In genomic region chr19:36663918-36664317, GRCm38 (mm10) we compare ENCODE assay signal across 20 mouse cellular contexts.
DNase-seq lines count a peak whose midpoint lies in the region; ATAC-seq lines count a peak whose summit lies in the region.
"Had no signal": no experiment of that assay in that cellular context is flagged by ENCODE, and none has a peak within 500 bp of the region (broad histone marks: within the 10 kb centered on the region; RNA-seq: fewer than 3 reads in every experiment).

No protein-coding gene starts in this region.

- no peaks in the 10 kb centered on the region for H3K9me3 ChIP-seq in heart, embryonic 10.5 days
- H3K9me3 ChIP-seq in heart, embryonic 14.5 days (ENCODE audit: control insufficient read depth, low read length): 0 out of 2 replicates have a peak, but pooled peaks cover 4% of the 10 kb centered on the region
- no peaks in the 10 kb centered on the region for H3K9me3 ChIP-seq in liver, embryonic 11.5 days (ENCODE audit: control insufficient read depth, low read length)
- H3K9me3 ChIP-seq in liver, embryonic 12.5 days (replicated peaks): no peaks in the 10 kb centered on the region
- H3K9me3 ChIP-seq: embryonic facial prominence, embryonic 13.5 days; forebrain, embryonic 13.5 days; hindbrain, embryonic 15.5 days had no signal

- WGBS in heart, embryonic 10.5 days: 70% methylated on average over 2 of the region's 2 CpGs
- 75% methylated on average over 2 of the region's 2 CpGs for WGBS in heart, embryonic 14.5 days
- WGBS in liver, embryonic 11.5 days: 66% methylated on average over 2 of the region's 2 CpGs
- WGBS in liver, embryonic 12.5 days (ENCODE audit: insufficient replicate concordance): 51% methylated on average over 2 of the region's 2 CpGs

- ATAC-seq in heart, embryonic 14.5 days (ENCODE audit: insufficient number of reproducible peaks, insufficient read depth, low FRiP score, low read depth): no peak
- no peak for ATAC-seq in liver, embryonic 11.5 days (replicated peaks; ENCODE audit: low FRiP score)
- no peak for ATAC-seq in liver, embryonic 12.5 days
- ATAC-seq: forebrain, embryonic 13.5 days; intestine, embryonic 16.5 days had no signal

- H3K9ac ChIP-seq in heart, embryonic 14.5 days (ENCODE audit: low read length): no peak overlapping the region
- no peak overlapping the region for H3K9ac ChIP-seq in liver, embryonic 11.5 days (ENCODE audit: low read depth, low read length)
- H3K9ac ChIP-seq in liver, embryonic 12.5 days: no peak overlapping the region
- H3K9ac ChIP-seq: embryonic facial prominence, embryonic 13.5 days; forebrain, embryonic 13.5 days; forebrain, postnatal 0 days; hindbrain, embryonic 15.5 days had no signal

- H3K27ac ChIP-seq in heart, embryonic 10.5 days: peak overlapping the region; percentile 83
- peak overlapping the region; percentile 15 to 64 for H3K27ac ChIP-seq in heart, embryonic 14.5 days (replicated peaks in 1 of 2; ENCODE audit: control insufficient read depth in 1 of 2, insufficient read depth in 1 of 2, low read depth in 2 of 2, low read length in 2 of 2)
- H3K27ac ChIP-seq in liver, embryonic 11.5 days (ENCODE audit: low read depth, low read length): no peak overlapping the region
- H3K27ac ChIP-seq in liver, embryonic 12.5 days: no peak overlapping the region
- H3K27ac ChIP-seq: embryonic facial prominence, embryonic 13.5 days; forebrain, embryonic 13.5 days; hindbrain, embryonic 15.5 days had no signal

- no peak overlapping the region for H3K4me3 ChIP-seq in heart, embryonic 10.5 days
- no peak overlapping the region for H3K4me3 ChIP-seq in heart, embryonic 14.5 days (ENCODE audit: control insufficient read depth in 1 of 2, insufficient read depth in 1 of 2, low read depth in 1 of 2, low read length in 2 of 2)
- H3K4me3 ChIP-seq in liver, embryonic 11.5 days (ENCODE audit: low read depth, low read length): no peak overlapping the region
- H3K4me3 ChIP-seq in liver, embryonic 12.5 days: no peak overlapping the region
- H3K4me3 ChIP-seq: embryonic facial prominence, embryonic 13.5 days; forebrain, embryonic 13.5 days; hindbrain, embryonic 15.5 days had no signal

- DNase-seq in heart, embryonic 10.5 days (ENCODE audit: low spot score): peak; percentile 66
- no peak for DNase-seq in heart, adult 9 months (ENCODE audit: low spot score in 2 of 2)
- DNase-seq in heart, adult 18-20 months: no peak
- DNase-seq in liver, embryonic 11.5 days (ENCODE audit: low spot score): peak; percentile 18
- DNase-seq in MN1 (ENCODE audit: low spot score): no peak
- DNase-seq: adrenal gland, adult 2 months; adrenal gland, postnatal 25 days; cerebellum, adult 18-20 months; cerebellum, adult 9-11 months; cerebellum, postnatal 36 days; forebrain, postnatal 0 days; gastrocnemius, postnatal 14 days; kidney, adult 2 months had no signal

- H3K4me1 ChIP-seq in heart, embryonic 10.5 days: peaks cover 51% of the 10 kb centered on the region
- H3K4me1 ChIP-seq in heart, embryonic 14.5 days (ENCODE audit: control insufficient read depth in 2 of 2, insufficient read depth in 2 of 2, low read length in 2 of 2): peaks cover 18 to 56% of the 10 kb centered on the region in 2 experiments
- H3K4me1 ChIP-seq in liver, embryonic 11.5 days (replicated peaks; ENCODE audit: control insufficient read depth, insufficient read depth, low read length): no peaks in the 10 kb centered on the region
- no peaks in the 10 kb centered on the region for H3K4me1 ChIP-seq in liver, embryonic 12.5 days
- H3K4me1 ChIP-seq: hindbrain, embryonic 15.5 days had no signal

- H3K4me2 ChIP-seq in heart, embryonic 14.5 days (ENCODE audit: low read length): no peak overlapping the region
- H3K4me2 ChIP-seq in liver, embryonic 11.5 days: no peak overlapping the region
- no peak overlapping the region for H3K4me2 ChIP-seq in liver, embryonic 12.5 days
- H3K4me2 ChIP-seq: embryonic facial prominence, embryonic 13.5 days; forebrain, embryonic 13.5 days; hindbrain, embryonic 15.5 days had no signal

- peaks cover 2% of the 10 kb centered on the region; the same call in 1 of the 2 replicates for H3K36me3 ChIP-seq in heart, embryonic 10.5 days
- no peaks in the 10 kb centered on the region for H3K36me3 ChIP-seq in heart, embryonic 14.5 days (ENCODE audit: control insufficient read depth, insufficient read depth, low read length)
- no peaks in the 10 kb centered on the region for H3K36me3 ChIP-seq in liver, embryonic 11.5 days (ENCODE audit: control insufficient read depth, insufficient read depth, low read length)
- no peaks in the 10 kb centered on the region for H3K36me3 ChIP-seq in liver, embryonic 12.5 days
- H3K36me3 ChIP-seq: embryonic facial prominence, embryonic 13.5 days; hindbrain, embryonic 15.5 days had no signal

- H3K27me3 ChIP-seq in heart, embryonic 10.5 days (ENCODE audit: insufficient read depth, poor library complexity, severe bottlenecking): no peaks in the 10 kb centered on the region
- H3K27me3 ChIP-seq in heart, embryonic 14.5 days (ENCODE audit: control insufficient read depth, insufficient read depth, low read length): no peaks in the 10 kb centered on the region
- no peaks in the 10 kb centered on the region for H3K27me3 ChIP-seq in liver, embryonic 11.5 days (replicated peaks; ENCODE audit: control insufficient read depth, insufficient read depth, low read length)
- no peaks in the 10 kb centered on the region for H3K27me3 ChIP-seq in liver, embryonic 12.5 days (replicated peaks)
- H3K27me3 ChIP-seq: CH12.LX; embryonic facial prominence, embryonic 13.5 days; forebrain, embryonic 13.5 days; hindbrain, embryonic 15.5 days had no signal

Comparison
In these comparisons a context has a peak if more than half of its experiments do, and no peak if none do; other contexts are left out.
1. DNase-seq: peak in heart, embryonic 10.5 days (single experiment) and liver, embryonic 11.5 days (single experiment); none in heart, adult 9 months (0 of 2), heart, adult 18-20 months (0 of 2) and MN1 (single experiment).
2. H3K27ac ChIP-seq: peak in heart, embryonic 10.5 days (single experiment) and heart, embryonic 14.5 days (2 of 2); none in liver, embryonic 11.5 days (single experiment) and liver, embryonic 12.5 days (single experiment).